Mouse (Mus musculus): Measurements from ENCODE around the gene Nucb1.
A peak's percentile ranks its signal among the peaks of the same experiment; 100 is the strongest.

Gene Nucb1

DNA sequence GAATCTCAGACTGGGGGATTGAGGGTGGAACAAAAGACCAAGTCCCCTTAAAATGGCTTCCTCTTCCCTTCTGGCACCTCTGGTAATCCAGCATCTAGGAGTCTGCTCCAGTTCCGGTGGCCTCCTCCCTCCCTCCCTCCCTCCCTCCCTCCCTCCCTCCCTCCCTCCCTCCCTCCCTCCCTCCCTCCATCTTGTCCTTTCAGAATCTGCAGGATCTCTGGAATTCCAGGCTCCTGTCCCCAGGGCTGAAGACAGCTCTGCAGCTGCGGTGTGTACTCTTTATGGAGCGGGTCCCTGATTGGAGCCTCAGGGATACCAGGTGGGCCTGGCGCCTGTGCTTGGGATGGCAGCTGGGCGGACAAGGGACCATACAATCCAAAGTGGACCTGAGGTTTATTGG lies 48.9 kb downstream of the Nucb1 start:
- no peak for DNase-seq

DNA sequence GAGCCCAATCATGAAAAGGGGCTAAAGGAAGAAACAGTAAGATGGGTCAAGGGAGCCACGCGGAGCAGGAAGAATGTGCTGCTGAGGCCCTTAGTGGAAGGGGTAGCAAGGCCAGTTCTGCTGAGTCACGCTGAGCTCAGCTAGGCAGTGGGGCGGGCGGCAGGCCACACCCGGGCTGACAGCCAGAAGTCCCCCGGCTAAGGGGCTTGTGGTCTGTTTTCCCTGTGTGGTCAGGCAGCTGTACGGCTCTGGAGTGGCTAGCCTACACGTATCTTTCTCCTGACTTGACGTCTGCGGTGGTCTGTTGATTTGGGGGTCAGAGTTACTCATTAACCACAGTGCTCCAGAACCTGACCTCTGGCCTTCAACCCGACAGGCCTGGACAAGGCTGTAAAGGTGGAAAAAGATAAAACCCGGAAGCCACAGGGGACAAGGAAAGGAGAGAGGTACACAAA lies 49.3 kb downstream of the Nucb1 start:
- DNase-seq: peak in 1 of 2 experiments; percentile 40

DNA sequence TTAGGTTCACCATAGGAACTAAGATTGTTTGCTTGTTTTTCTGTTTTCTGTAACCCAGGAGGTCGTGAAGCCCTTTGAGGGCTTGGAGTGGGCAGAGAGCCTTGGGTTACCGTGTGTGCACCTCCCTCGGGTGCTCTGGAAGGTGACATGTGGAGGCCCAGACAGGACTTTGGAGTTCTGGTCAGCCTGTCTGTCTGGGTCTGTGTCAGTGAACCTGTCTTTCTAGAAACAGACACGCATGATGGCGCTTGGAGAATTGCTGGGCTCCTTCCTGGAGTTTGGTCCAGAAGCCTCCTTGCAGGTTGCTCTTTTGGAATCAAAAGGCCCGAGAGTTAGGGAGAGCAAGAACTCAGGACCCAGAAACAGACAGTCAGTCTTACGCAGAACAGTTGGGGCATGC lies 49.8 kb downstream of the Nucb1 start:
- no peak for DNase-seq

DNA sequence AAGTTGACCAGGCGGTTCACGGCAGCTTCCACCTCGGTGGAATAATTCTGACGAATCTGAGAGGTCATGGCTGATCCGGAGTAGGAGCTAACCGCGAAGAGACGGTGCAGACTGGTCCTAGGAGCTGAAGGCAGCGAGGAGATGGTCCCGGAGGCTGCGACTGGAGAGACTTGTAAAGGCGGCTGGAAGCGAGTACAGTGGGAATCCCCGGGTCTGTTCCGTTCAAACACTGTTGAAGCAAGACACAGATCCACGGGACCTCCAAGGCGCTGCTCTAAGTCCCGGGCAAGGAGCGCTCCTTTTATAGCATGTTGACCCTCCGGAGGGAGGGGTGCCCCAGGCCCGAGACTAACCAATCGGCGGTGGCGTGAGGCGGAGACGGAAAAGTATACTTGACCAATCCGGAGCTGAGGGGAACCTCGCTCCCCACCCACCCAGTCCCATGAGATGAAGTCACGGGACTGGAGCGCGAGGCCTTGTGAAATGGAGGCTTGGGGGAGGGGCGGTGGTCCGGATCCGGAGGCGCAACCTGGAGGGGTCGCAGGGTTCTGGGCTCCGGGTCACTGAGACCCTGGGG lies 50.6 kb downstream of the Nucb1 start, which contains the start of gene Ftl1:
Ftl1 (minus strand) TSS at position 321 of the 577 bp plus-strand sequence.
- peak; percentile 94 for DNase-seq

DNA sequence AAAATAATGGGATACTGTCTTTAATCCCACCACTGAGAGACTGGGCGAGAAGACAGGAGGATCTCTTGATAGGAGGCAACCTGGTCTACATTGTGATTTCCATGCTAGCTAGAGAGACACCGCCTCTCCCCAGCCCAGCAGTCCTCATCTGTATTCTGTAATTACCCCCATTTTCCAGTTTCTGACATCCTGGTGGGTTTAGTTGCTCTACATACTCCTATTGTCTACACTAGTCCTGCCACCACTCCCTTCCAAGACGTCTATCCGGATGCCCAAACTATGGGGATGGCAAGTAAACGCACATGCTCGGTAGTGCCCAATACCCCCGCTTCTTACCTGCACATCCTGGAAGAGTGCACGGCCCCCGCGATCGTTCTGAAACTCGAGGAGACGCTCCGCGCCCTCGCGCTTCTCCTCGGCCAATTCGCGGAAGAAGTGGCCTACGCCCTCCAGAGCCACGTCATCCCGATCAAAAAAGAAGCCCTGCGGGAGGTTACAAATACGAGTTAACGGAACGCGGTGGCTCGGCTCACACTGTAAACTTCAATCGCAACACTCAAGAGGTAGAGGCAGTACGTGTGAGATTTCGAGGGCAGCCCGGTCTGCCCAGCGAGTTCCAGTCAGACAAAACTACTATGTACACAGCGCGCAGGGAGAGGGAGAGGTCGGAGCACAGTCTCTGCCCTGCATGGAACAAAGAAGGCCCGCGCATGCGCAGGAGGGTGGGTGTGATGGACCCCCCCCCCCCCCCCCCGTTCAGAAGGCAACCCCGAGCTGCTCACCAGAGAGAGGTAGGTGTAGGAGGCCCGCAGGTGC lies 51.2 kb downstream of the Nucb1 start:
- peak; percentile 83 to 86 for DNase-seq

DNA sequence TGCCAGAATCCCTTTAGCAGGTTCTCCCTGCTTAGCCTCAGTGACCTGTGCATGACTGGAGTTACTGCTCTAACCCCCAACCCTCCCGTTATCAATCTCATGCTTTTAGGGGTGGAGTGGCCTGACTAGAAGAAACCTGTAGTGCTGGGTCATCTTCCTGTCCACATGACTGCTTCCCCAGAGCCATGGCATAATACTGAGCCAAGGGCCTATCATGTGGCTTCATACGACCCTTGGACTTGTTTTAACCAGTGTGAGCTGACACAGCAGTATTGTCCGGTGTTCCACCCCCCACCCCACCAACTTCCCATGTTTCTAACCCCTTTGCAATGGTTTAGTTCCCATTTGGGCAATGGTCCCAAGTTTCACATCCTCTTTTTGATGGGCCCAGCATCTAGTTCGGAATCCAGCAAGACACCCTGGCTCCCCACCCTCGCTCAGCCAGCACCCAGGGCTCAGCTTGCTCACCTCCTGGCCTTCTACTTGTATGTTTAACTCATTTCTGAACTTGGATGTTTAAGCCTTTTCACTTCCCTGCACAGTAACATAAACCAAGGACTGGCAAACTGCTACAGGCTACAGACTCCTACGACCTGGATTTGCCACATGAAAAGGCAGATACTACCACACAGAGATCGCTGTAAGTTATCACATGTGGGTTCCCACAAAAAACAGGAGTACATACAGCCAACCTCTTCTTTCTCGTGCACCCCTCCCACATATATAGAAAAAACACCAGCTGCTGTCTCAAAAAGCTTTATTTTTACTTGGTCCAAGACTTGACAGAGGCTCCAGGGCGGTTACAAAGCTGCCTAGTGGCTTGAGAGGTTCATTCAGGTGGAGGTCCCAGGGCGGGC lies 52.8 kb downstream of the Nucb1 start:
- no peak for DNase-seq

DNA sequence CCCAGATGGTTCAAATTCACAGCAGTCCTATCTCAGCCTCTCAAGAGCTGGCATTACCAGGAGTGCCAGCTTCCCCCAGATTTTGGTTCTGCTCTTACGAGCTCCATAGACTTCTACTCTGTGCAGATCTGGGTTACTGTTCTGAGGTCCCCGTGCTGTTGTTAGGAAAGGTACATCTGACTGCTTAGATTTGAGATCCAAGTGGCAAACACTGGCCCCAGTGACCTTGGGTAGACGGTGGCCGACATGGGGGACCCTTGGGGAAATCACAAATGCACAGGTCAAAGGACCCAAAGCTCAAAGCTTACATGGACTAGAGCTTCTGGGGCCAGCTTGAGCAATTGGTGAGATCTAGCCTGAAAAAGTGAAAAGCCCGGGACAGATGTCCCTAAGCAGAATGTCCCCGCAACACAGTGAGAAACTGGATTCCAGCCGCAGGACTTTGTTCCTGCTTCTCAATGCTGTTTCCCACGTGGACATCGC lies 53.4 kb downstream of the Nucb1 start:
- no peak for DNase-seq

DNA sequence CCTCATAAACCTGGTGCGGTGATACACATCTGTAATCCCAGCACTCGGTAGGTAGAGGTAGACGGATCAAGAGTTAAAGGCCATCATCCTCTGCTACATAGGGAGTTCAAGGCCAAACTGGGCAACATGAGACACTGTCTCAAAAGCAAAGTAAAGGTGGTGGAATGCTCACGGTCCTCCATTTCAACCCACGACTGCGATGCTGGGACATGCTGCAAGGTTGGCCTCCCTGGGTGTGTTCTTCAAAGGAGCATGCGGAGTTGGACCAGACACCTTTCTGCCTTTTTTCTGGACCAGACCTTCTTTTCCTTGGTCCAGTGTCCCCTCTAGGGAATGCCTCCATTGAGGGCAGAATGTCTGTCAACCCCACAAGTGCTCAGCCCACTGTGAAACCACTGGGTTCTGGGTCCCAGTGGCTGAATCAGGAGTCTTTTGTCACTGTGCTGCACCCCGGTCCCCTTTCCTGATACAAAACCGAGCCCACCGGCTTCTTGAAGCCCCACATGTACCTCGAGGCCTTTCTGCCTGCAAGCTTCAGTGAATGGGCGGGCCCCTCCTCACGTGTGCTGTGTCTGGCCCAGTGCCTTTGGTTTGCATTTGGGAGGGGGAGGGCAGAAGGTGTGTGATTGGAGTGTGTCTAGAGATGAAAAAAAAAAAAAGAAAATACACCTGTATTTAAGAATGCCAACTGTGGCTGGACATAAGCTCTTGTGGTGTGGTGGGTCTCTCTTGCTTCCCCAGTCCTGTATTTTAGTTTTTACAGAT lies 54.1 kb downstream of the Nucb1 start:
- no peak for DNase-seq

DNA sequence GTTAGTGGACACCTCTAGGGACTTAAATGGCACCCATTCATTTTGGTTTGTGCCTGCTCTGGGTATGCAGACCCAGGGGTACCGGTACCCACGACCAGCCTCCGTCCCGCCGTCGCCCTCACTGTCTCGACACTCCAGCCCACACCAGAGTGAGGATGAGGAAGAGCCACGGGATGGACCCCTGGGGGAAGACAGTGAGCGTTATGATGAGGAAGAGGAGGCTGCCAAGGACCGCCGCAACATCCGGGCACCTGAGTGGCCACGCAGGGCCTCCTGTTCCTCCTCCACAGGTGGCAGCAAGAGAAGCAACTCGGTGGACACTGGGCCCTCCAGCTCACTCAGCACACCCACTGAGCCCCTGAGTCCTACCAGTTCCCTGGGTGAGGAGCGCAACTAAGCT lies 55.2 kb downstream of the Nucb1 start:
- no peak for DNase-seq

DNA sequence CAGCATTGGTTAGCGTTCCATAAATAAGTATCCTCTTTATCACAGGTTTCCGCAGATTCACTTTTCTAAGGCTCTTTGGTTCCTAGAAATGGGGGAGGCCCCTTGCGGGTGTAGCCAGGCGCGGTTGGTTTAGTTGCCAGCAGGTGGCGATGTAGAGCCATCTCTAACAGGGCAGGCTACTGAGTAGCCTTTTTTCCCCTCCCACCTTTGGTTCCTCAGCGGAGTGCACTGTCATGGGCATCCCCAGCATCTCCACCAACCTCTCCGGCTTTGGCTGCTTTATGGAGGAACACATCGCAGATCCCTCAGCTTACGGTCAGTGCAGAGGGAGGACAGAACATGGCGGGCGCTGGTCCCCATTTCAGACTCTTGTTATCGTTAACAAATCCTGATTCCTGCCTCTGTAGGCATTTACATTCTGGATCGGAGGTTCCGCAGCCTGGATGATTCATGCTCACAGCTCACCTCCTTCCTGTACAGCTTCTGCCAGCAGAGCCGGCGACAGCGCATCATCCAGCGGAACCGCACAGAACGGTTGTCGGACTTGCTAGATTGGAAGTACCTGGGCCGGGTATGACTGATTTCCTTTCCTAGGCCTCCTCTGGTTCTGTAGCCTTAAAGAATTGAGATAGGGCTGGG lies 58.7 kb downstream of the Nucb1 start:
- peak; percentile 86 for DNase-seq

DNA sequence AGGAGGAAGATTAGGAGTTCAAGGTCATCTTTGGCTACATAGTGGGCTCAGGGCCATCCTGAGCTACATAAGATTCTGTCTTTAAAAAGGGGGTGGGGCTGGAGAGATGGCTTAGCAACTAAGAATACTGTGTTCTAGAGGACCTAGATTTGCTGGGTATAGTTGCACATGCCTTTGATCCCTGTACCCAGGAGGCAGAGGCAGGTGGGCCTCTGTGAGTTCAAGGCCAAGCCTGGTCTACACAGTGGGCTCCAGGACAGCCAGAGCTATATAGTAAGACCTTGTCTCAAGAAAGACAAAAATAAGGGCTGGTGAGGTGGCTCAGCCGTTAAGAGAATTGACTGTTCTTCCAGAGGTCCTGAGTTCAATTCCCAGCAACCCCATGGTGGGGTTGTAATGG lies 60.2 kb downstream of the Nucb1 start:
- no peak for DNase-seq

DNA sequence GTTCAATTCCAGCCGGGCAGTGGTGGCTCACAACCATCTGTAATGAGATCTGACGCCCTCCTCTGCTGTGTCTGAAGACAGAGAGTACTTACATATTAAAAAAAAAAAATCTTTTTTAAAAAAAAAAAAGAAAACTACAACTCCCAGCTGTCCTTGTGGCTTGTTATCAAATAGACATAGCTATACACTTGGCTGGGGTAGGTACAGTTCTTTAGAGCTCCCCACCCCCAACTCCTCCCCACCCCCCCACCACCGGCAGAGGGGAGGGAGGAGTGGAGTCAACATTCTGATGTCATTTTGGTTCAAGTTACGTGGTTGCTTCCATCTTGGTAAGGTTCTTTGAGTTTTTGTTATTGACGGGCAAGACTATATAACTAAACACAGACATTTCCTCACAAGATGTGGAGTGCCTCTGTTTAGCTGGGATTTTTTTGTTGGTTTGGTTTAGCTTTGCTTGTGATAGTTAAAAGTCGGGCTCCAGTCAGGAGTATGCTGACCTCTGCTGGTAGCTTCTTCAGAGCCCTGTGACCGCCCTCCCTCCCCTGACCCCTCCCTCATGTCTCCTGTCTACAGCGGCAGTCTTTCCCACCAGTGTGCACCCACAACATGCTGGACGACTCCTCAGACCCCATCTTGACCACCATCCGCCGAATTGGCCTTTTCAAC lies 62.7 kb downstream of the Nucb1 start:
- no peak for DNase-seq

DNA sequence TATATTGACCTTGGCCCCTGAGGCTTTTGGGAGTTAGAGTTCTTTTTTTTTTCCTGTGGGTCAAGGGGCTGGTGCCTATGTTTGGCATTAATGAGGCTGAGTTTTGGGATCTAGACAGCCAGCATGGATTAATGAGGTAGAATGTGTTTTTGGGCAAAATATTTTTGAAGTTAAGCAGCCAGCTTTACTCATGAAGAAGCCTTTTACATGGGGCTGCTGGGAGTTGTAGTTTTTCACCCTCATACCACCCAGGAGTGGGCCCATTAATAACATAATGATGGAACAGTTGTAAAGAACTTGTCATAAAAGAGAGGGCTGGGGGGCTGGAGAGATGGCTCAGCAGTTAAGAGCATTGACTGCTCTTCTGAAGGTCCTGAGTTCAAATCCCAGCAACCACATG lies 63.6 kb downstream of the Nucb1 start:
- no peak for DNase-seq

DNA sequence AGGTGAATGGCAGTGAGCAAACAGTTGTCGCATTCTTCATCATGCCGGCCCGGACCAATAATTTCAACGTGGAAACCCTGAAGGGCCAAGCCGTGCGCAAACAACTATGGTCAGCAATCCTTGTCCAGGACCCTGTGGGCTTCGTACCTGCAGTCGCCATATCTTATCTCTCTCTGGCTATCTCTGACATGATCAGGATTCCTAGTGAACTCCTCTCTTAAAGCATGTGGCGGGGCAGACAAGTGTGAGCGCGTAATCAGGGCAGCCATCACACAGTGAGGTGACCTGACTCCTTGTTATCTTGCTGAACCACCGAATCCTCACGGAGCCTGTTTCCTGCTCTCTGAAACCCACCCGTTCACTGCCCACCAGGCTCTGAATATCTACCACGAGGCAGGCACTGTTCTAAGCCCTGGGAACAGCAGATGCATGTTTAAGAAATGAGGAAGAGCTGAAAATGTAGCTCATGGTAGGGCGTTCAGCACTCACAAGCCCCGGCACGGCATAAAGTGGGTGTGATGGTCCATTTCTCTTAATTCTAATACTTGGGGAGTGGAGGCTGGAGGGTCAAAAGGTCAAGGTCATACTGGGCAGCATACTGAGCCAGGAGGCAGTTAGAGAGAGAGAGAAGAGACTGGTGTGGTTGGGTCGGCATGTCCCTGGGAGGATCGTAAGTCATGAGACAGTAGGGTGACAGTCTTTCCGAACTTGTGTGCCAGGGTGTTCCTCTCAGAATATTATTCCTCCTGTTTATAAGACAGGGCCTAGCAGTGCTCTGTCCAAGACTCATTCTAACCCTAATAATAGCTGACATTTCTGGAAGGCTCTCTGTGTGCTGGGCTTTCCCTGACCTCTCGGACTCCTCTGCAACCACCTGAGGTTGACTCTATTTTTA lies 66.4 kb downstream of the Nucb1 start:
- no peak for DNase-seq
